Mouse (Mus musculus) embryonic facial prominence, embryonic 10.5 days (tissue): ENCODE measurements around the gene Etnk2. TPM values are rescaled to one million over a fixed set of nuclear protein-coding genes. Genes with fewer than 3 reads are reported as not detected.

Experiments used
- DNase-seq: peaks from one replicate; pipeline ENCODE4 v3.0.0-alpha.2; 2017; ENCODE audit warnings: low spot score
- H3K27ac ChIP-seq: fragments of 300-500 bp; sonication (generic); replicated peaks from 2 replicates; pipeline ENCODE4 v1.5.1; 2016; ENCODE audit warnings: mild to moderate bottlenecking
- H3K27me3 ChIP-seq: fragments of 300-500 bp; sonication (generic); replicated peaks from 2 replicates; pipeline ENCODE4 v1.6.1; 2016; ENCODE audit warnings: low read depth, mild to moderate bottlenecking; ENCODE audit not compliant: poor library complexity, severe bottlenecking
- H3K36me3 ChIP-seq: fragments of 300-500 bp; sonication (generic); replicated peaks from 2 replicates; pipeline ENCODE4 v1.6.1; 2016; ENCODE audit warnings: mild to moderate bottlenecking, moderate library complexity
- H3K4me1 ChIP-seq: fragments of 300-500 bp; sonication (generic); 2 replicates; pipeline ENCODE4 v1.6.1; 2016
- H3K4me3 ChIP-seq: fragments of 300-500 bp; sonication (generic); 2 replicates; pipeline ENCODE4 v1.5.1; 2016; ENCODE audit warnings: mild to moderate bottlenecking, moderate library complexity
- H3K9me3 ChIP-seq: fragments of 300-500 bp; sonication (generic); 2 replicates; pipeline ENCODE4 v1.6.1; 2016; ENCODE audit warnings: mild to moderate bottlenecking
- WGBS: fragments of 180-500 bp; shearing (Covaris S2); methylation state at CpG from one replicate; pipeline ENCODE4 v1.1.7; 2016; 5-methylcytosine and 5-hydroxymethylcytosine counted together
- polyA plus RNA-seq: library from polyadenylated mRNA; unstranded; fragments of >200 nt; fragmentation: Nextera tagmentation; extraction: Ambion mirVana; gene quantifications from 2 replicates; pipeline ENCODE4 v1.2.1, GENCODE M21; 2016

Etnk2 gene
- polyA plus RNA-seq, 1 experiment from 2014 or later = 2.6 TPM

- DNase-seq = no peak
Observed at GRCm38 (mm10) chr1:133423166-133423542, 59.8 kb downstream of the Etnk2 start.

GRCm38 (mm10) chr1:133423543-133424480 lies 60.4 kb downstream of the Etnk2 start, which contains the start of gene Sox13:
Sox13 (minus strand) TSS chr1:133424377.
- Histone ChIP-seq H3K36me3 (no peaks in the 10 kb centered on the region), H3K27me3 (0 out of 2 replicates have a peak, but pooled peaks cover 5% of the 10 kb centered on the region), H3K4me3 (peak within 1 kb of the TSS; percentile 84), H3K27ac (peak within 1 kb of the TSS; percentile 94), H3K9me3 (no peaks in the 10 kb centered on the region), H3K4me1 (peaks cover 41% of the 10 kb centered on the region)
- WGBS = 1% methylated on average over 127 of the region's 128 CpGs
- peak; percentile 88 for DNase-seq

More at GRCm38 (mm10) chr1:133423166-133423542, 59.8 kb downstream of the Etnk2 start:
- Histone ChIP-seq H3K27ac (peak overlapping the region; percentile 94), H3K27me3 (0 out of 2 replicates have a peak, but pooled peaks cover 5% of the 10 kb centered on the region), H3K4me3 (peak overlapping the region; percentile 84), H3K4me1 (peaks cover 48% of the 10 kb centered on the region), H3K9me3 (no peaks in the 10 kb centered on the region), H3K36me3 (no peaks in the 10 kb centered on the region)
- WGBS = under 1% methylated on average over 31 of the region's 31 CpGs

- H3K4me3 ChIP-seq = peak overlapping the region; percentile 84
- no peaks in the 10 kb centered on the region for H3K36me3 ChIP-seq
- 0 out of 2 replicates have a peak, but pooled peaks cover 5% of the 10 kb centered on the region for H3K27me3 ChIP-seq
- H3K9me3 ChIP-seq = peaks cover 4% of the 10 kb centered on the region
- H3K4me1 ChIP-seq = peaks cover 33% of the 10 kb centered on the region
- WGBS = 61% methylated on average over 4 of the region's 4 CpGs
- peak overlapping the region; percentile 94 for H3K27ac ChIP-seq
- DNase-seq = no peak
Observed at GRCm38 (mm10) chr1:133424547-133425140, 61.3 kb downstream of the Etnk2 start.

Other genes with a start within 250 kb of the Etnk2 start
- gene Ppp1r15b, start 232.4 kb upstream of the Etnk2 start, polyA plus RNA-seq = 49.4 and 57.3 TPM in 2 replicates
- 3.4 and 3.7 TPM in 2 replicates for gene Plekha6, start 199.4 kb upstream of the Etnk2 start, polyA plus RNA-seq
- not detected in 2 replicates for gene Golt1a, start 53.8 kb upstream of the Etnk2 start, polyA plus RNA-seq
- gene Kiss1, start 41.7 kb upstream of the Etnk2 start, polyA plus RNA-seq = not detected in 2 replicates
- 0.13 TPM in 1 of 2 replicates, not detected in the other for gene Ren1, start 13.1 kb upstream of the Etnk2 start, polyA plus RNA-seq
- gene Sox13, start 60.8 kb downstream of the Etnk2 start, polyA plus RNA-seq = 12.1 and 18.1 TPM in 2 replicates
- 907 and 930 TPM in 2 replicates for gene Snrpe, start 246.7 kb downstream of the Etnk2 start, polyA plus RNA-seq